Mouse (Mus musculus) kidney, postnatal 0 days (tissue): ENCODE data around the gene Ppp3ca. TPM values are rescaled to one million over a fixed set of nuclear protein-coding genes. Genes with fewer than 3 reads are reported as not detected.
A peak's percentile ranks its signal among the peaks of the same experiment; 100 is the strongest.

Experiments used
- ATAC-seq: fragments of 200-750 bp; cut with Nextera tagmentation; replicated peaks from 2 replicates; pipeline ENCODE4 v1.8.0; 2017; ENCODE audit warnings: low read depth, moderate number of reproducible peaks, moderate TSS enrichment, moderate library complexity; ENCODE audit not compliant: low FRiP score
- DNase-seq: peaks from one replicate; pipeline ENCODE4 v3.0.0-alpha.2; 2016; ENCODE audit warnings: low spot score
- H3K27ac ChIP-seq: fragments of 300-500 bp; sonication (generic); 2 replicates; pipeline ENCODE4 v1.5.1; 2014; ENCODE audit warnings: mild to moderate bottlenecking
- H3K27me3 ChIP-seq: fragments of 300-500 bp; sonication (generic); 2 replicates; pipeline ENCODE4 v1.6.1; 2014; ENCODE audit warnings: low read length, mixed read lengths; ENCODE audit not compliant: insufficient read depth
- H3K36me3 ChIP-seq: fragments of 300-500 bp; sonication (generic); 2 replicates; pipeline ENCODE4 v1.6.1; 2014; ENCODE audit warnings: low read length, mixed read lengths; ENCODE audit not compliant: insufficient read depth
- H3K4me1 ChIP-seq: fragments of 300-500 bp; sonication (generic); replicated peaks from 2 replicates; pipeline ENCODE4 v1.6.1; 2014; ENCODE audit warnings: antibody characterized with exemption, low read length, mixed read lengths; ENCODE audit not compliant: insufficient read depth
- H3K4me2 ChIP-seq: fragments of 300-500 bp; sonication (generic); 2 replicates; pipeline ENCODE4 v1.6.1; 2014; ENCODE audit warnings: mild to moderate bottlenecking, low read length, moderate library complexity, mixed read lengths
- H3K4me3 ChIP-seq: fragments of 300-500 bp; sonication (generic); replicated peaks from 2 replicates; pipeline ENCODE4 v1.5.1; 2014; ENCODE audit warnings: low read depth, low read length
- H3K9ac ChIP-seq: fragments of 300-500 bp; sonication (generic); 2 replicates; pipeline ENCODE4 v1.6.1; 2014; ENCODE audit warnings: low read depth, low read length
- H3K9me3 ChIP-seq: fragments of 300-500 bp; sonication (generic); replicated peaks from 2 replicates; pipeline ENCODE4 v1.6.1; 2016; ENCODE audit warnings: low read length, inconsistent platforms, mixed read lengths
- CTCF ChIP-seq: IDR thresholded peaks from 2 replicates; pipeline ENCODE4 v1.5.1; 2016; ENCODE audit warnings: antibody characterized with exemption, low read depth, mild to moderate bottlenecking, moderate library complexity
- WGBS: fragments of 180-500 bp; shearing (Covaris S2); extraction: QIAGEN DNeasy Blood & Tissue Kit; methylation state at CpG from one replicate; pipeline ENCODE4 v1.1.7; 2014; 5-methylcytosine and 5-hydroxymethylcytosine counted together
- microRNA-seq: library from miRNA; unstranded; fragments of <30 nt; microRNA quantifications from one replicate; pipeline ENCODE4, GENCODE M21; 2016
- polyA plus RNA-seq: library from polyadenylated mRNA; unstranded; fragments of >200 nt; fragmentation: Nextera tagmentation; extraction: Ambion mirVana; gene quantifications from 2 replicates; pipeline ENCODE4 v1.2.1, GENCODE M21; 2015

Ppp3ca gene
- polyA plus RNA-seq, 1 experiment from 2014 or later, result 66.1 TPM

DNA sequence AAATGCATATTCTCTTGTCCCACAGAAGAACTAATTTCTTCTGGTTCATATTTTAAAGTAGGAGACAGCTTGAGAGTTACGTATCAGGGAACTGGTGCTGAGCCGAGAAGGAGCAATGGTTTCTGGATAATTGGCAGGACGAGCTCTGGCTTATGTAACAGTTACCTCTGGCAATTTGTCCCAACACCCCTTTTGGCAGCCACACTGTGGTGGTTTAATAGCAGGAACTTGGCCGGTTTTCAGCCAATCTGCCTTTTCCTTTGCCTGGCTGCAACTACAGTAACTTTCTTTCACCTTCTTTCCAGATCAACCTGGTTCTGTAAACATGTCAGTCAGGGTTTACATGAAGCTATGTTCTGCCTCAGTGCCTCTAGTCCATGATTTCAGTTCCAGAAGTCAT lies 299.9 kb downstream of the Ppp3ca start:
- peak; percentile 3 for DNase-seq

DNA sequence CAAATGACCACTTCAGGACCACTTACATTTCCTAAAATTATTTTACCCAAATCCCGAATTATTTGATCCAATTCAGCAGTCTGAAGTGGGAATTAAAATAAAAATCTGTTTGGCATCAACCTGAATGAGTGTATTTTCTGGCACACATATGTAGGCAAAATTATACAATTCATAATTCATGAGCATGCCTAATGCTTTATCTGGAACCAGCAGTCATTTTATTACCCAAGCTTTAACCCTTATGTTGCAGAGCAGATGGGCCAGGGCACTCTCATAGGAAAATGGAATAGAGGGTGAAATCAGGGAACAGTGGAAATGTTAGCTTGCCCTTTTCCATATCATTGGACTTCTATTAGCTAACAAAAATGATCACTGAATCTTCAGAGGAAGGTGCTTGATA lies 307.9 kb downstream of the Ppp3ca start:
- no peak overlapping the region for H3K27ac ChIP-seq
- TF ChIP-seq CTCF, result no peak
- no peak overlapping the region for H3K4me3 ChIP-seq
- no peaks in the 10 kb centered on the region for H3K9me3 ChIP-seq
- no peak overlapping the region for H3K9ac ChIP-seq
- no peak overlapping the region for H3K4me2 ChIP-seq
- WGBS, result 81% methylated on average over 1 of the region's 1 CpGs
- no peaks in the 10 kb centered on the region for H3K4me1 ChIP-seq
- DNase-seq (no peak), ATAC-seq (no peak)
- H3K27me3 ChIP-seq, result no peaks in the 10 kb centered on the region
- H3K36me3 ChIP-seq, result no peaks in the 10 kb centered on the region

More for the DNA sequence above, 299.9 kb downstream of the Ppp3ca start:
- Histone ChIP-seq H3K36me3 (no peaks in the 10 kb centered on the region), H3K4me1 (no peaks in the 10 kb centered on the region), H3K27me3 (no peaks in the 10 kb centered on the region), H3K27ac (no peak overlapping the region), H3K4me3 (no peak overlapping the region), H3K4me2 (no peak overlapping the region), H3K9ac (no peak overlapping the region), H3K9me3 (no peaks in the 10 kb centered on the region)
- TF ChIP-seq CTCF, result no peak
- ATAC-seq, result no peak
- WGBS, result 54% methylated on average over 4 of the region's 4 CpGs

DNA sequence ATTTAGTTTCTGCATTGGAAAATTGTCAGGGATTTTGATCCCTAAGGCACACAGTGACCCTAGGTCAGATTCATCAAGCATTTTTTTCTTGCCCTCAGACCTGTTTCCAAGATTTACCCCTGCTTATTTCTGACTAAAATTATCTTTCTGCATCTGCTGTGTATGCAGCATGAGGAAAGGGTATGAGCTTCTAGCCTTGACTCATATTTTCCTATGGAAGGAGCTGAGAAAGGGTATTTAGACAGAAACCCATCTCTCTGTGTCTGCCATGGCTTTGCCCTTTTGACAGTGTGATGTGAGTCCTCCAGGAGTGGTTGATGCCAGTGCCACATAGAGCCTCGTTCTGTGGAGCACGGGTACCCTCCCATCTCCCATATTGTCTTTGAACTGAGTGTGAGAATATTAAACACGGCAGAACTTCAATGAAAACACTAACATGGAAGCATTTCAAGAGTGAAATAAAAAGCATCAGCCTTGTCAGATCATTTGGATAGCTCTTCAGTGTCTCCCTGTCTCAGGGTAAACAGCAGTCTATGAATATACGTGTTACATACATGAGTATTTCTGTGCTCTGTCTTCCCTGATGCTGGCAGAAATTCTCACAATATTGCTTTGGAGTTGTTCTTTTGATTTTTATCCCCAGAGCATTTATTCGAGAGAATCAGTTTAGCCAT lies 311.1 kb downstream of the Ppp3ca start:
- 87% methylated on average over 5 of the region's 5 CpGs for WGBS
- DNase-seq, result no peak
- ATAC-seq, result no peak

DNA sequence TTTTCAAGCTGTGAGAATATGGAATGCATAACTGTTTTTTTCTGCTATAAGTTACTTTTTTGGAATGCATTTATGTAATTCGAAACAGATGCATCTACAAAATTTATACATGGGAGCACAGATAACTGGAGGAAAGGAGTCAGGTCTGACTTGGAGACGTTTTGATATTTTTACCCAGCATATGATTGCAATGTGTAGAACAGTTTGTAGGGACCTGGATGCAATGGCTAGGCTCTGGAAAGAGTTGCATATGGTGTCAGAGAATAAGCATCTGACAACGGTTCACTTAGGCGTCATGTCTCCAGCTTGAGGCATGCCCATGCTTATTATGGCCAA lies 311.6 kb downstream of the Ppp3ca start:
- Histone ChIP-seq H3K4me2 (no peak overlapping the region), H3K9ac (no peak overlapping the region), H3K27ac (no peak overlapping the region), H3K36me3 (no peaks in the 10 kb centered on the region), H3K27me3 (no peaks in the 10 kb centered on the region), H3K4me1 (no peaks in the 10 kb centered on the region), H3K9me3 (no peaks in the 10 kb centered on the region), H3K4me3 (no peak overlapping the region)
- 87% methylated on average over 4 of the region's 4 CpGs for WGBS
- ATAC-seq (no peak), DNase-seq (no peak)
- TF ChIP-seq CTCF, result no peak

More for the DNA sequence above, 311.1 kb downstream of the Ppp3ca start:
- no peak overlapping the region for H3K4me2 ChIP-seq
- H3K9me3 ChIP-seq, result no peaks in the 10 kb centered on the region
- no peak for TF ChIP-seq CTCF
- no peaks in the 10 kb centered on the region for H3K27me3 ChIP-seq
- H3K4me1 ChIP-seq, result no peaks in the 10 kb centered on the region
- H3K36me3 ChIP-seq, result no peaks in the 10 kb centered on the region
- H3K9ac ChIP-seq, result no peak overlapping the region
- no peak overlapping the region for H3K4me3 ChIP-seq
- H3K27ac ChIP-seq, result no peak overlapping the region

DNA sequence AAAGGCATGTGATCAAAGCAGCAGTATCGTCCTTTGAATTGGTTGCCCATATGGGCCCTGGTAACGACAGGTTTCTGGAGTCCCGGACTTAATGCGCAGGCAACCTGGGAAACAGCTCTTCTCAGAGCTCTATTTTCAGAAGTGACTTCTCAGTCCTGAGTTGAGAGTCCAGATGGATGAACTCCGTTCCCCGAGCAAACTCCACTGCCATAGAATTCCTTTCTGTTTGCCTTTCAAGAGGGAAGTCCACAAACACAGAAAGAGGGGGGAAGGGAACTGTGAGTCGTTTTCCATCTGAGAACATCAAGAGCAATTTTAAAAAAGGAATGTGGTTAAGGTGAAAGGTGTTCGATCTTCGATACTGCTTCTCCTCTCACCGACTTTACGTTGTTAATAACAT lies 312.1 kb downstream of the Ppp3ca start:
- WGBS, result 86% methylated on average over 11 of the region's 11 CpGs
- Histone ChIP-seq H3K9ac (no peak overlapping the region), H3K4me3 (no peak overlapping the region), H3K36me3 (no peaks in the 10 kb centered on the region), H3K4me2 (no peak overlapping the region), H3K9me3 (no peaks in the 10 kb centered on the region), H3K27me3 (no peaks in the 10 kb centered on the region), H3K27ac (no peak overlapping the region), H3K4me1 (no peaks in the 10 kb centered on the region)
- DNase-seq, result no peak
- TF ChIP-seq CTCF, result no peak
- no peak for ATAC-seq

DNA sequence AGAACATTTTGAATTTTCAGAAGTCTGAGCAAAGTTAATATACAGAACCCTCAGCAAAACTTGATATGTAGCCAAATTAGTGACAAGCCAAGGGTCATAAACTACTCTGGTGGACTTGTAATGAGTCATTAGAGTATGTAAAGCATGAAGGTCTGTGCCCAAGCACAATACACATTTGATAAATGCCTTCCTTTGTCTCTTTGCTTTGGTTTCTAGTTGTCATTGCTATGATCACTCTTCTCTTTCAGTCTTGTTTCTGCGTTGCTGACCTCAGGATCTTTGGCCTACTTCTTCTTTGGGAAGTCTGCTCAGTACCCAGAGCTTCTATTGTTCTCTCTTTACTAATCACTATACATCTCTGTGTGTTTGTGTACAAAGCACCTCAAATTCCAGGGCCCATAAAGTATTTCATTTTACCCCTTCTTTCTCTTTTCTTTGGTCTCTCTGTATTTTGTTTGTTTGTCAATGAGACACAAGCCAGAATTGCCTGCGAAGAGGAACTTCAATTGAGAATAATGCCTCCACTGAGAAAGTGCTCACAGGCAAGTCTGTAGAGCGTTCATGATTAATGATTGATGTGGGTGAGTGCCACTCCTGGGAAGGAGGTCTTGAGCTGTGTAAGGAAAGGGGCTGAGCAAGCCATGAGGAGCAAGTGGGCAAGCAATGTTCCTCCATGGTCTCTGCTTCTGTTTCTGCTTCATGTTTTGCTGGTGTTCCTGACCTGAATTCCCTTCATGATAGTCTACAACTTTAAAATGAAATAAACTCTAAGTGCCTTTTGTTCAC lies 316.4 kb downstream of the Ppp3ca start:
- Histone ChIP-seq H3K4me3 (no peak overlapping the region), H3K27ac (no peak overlapping the region), H3K4me2 (no peak overlapping the region), H3K4me1 (no peaks in the 10 kb centered on the region), H3K27me3 (no peaks in the 10 kb centered on the region), H3K9ac (no peak overlapping the region), H3K36me3 (no peaks in the 10 kb centered on the region), H3K9me3 (no peaks in the 10 kb centered on the region)
- no peak for ATAC-seq
- TF ChIP-seq CTCF, result no peak
- 55% methylated on average over 3 of the region's 3 CpGs for WGBS
- peak; percentile 10 for DNase-seq

Small RNA genes lying within 50 kb of the gene (microRNA-seq; reads per million reads assigned to microRNA genes)
- not detected for gene Gm44327
